Mouse (Mus musculus): ENCODE results near the gene Klf4.

GRCm38 (mm10) chr4:55533803-55534254, 1.6 kb upstream of the Klf4 start:
- no peak for TF ChIP-seq CTCF (IDR thresholded peaks at IDR 0.05; ENCODE audit: low read depth)
- no peak for TF ChIP-seq EP300 (optimal IDR thresholded peaks at IDR 0.05)

Measured in stomach, postnatal 0 days (tissue).